Mouse (Mus musculus) lung, postnatal 14 days (tissue): ENCODE data around the gene Ankrd16.

Experiments
- DNase-seq: peaks from one replicate; pipeline ENCODE4 v3.0.0; 2021

Ankrd16 gene

DNA sequence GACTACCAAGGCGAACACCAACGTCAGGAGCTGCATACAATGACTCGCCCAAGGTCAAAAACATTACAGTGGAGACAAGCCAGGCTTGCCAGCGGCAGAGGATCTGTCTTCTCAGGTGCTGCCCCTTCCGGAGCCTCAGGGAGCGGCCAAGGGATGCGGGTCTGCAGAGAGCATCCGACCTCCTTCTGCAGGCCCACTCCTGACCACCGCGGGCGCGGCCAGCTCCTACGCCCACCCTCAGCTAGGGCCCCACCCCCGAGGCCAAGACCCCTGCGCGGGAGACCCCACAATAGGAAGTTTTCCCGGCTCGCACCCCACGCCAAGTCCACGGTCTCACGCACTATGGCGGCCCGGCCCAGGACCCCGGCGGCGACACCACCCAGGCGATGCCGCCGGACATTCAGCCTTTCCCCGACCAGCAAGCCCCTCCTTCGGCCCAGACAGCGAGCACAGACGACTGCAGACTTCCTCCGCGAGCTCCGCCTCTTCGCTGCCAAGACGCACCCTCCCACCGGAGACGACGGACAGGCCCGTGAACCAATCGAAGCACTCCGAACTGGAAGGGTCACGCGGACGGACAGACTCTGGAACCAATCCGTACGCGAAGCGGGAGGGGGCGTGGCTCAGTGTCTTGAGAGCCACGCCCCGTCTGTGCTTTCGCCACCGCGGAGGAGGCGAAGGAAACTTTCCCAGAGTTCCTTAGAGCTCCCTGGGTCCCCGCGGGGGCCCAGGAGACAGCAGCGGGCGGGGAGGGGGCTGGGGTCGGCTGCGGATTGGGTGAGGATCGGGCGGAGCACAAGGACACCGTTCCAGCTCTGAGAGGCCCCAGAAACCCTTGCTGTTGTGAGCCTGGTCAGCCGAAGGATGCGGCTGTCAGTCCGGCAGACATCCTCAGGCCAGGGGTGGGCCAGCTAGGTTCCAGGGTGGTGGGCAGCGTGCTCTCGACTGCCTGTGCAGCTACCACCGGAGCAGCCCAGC, at the start of gene Ankrd16, which contains the start of gene Fbh1:
Gene Ankrd16, plus strand, starts transcription at position 786 of the 978 bp plus-strand sequence.
Gene Fbh1, minus strand, starts transcription at position 492 of the 978 bp plus-strand sequence.
- peak; percentile 100 for DNase-seq

DNA sequence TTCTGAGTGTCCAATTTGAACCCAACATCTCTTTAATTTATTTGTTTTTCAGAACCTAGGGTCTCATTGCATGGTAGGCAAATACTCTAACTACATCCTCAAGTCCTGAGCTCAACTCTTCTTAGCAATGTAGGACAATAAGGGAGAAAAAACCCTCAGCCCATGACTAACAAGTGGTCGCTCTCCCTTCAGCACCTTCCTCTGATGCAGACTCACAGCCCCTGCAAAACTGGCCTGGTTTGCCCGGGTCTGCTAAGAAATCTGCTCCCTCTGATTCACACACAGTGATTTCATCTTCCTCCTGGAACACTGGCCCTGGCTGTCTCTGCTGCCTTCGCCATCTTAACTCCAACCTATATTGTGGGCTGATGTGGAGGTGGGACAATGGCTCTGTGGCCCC, 48.6 kb upstream of the Ankrd16 start:
- DNase-seq = no peak

DNA sequence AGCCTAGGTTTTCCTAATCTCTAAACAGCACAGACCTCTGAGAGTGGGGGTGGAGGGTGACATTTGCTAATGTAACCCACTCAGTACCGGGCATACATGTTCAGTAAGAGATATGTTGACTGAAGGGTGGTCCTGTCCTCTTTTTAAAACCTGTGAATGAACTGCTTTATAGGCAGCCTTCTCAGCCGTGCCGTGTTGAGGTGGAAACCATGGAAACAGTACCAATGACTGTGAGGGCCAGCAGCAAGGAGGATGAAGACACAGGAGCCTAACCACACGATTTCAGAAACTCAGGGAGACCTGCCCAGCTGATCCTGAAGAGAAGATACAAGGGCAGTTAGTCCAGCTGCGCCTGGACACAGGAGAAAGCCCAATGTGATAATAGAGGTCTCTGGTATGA, 44.7 kb upstream of the Ankrd16 start:
- DNase-seq = no peak

DNA sequence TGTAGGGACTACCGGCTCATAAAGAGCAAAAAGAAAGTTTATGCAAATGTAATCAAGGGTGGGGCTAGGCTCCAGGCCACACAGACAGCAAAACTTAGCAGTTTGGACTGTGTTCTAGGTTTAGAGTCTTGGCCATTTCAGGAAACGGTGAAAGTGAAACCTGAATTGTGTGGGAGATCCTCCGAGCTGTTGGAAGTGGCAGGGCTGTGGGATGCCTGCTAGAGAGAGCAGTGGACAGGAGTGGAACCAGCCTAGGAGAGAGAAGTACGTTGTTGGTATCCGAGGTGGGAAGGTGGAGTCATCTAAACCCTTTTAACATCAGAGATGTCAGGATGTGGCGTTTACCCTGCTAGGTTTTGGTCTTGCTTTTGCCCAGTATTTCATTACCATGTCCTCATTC, 41.8 kb upstream of the Ankrd16 start:
- no peak for DNase-seq

DNA sequence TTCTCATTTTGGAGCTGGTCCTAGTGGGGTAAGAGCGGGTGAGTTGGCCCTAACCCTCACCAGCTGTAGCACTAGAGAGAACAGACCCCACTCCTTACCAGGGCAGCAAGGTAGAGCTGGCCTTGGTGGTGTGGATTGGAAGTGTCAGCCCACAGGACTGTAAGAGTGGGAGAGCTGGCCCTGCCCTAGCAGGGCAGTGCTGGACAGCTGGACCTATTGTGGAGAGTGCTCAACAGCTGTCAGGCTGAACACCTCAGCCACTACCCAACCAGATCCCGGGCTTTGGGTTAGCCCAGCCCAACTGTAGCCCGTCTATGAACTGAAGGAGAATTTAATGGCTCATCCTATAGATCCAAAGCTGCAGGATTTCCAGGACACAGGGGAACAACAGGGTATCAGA, 38.9 kb upstream of the Ankrd16 start:
- DNase-seq = no peak

DNA sequence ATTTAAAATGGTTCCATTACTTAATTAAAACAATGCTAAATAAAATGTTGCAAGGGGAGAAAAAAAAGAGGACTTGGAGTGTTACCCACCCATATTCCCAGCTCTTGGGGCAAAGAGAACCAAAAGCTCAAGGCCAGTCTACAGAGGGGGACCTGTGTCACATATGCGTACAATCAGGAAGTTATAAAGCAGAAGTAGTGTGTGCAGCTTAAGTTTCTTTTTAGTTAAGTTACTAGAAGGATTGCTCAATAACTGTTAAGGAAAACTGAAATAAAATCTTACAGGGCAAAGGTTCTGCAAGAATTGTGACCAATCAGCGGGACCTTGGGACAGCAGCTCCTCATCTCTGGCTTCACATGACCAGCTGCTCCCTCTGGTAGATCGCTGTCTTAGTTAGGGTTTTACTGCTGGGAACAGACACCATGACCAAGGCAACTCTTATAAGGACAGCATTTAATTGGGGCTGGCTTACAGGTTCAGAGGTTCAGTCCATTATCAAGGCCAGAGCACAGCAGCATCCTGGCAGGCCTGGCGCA, 38.1 kb upstream of the Ankrd16 start:
- DNase-seq = no peak

DNA sequence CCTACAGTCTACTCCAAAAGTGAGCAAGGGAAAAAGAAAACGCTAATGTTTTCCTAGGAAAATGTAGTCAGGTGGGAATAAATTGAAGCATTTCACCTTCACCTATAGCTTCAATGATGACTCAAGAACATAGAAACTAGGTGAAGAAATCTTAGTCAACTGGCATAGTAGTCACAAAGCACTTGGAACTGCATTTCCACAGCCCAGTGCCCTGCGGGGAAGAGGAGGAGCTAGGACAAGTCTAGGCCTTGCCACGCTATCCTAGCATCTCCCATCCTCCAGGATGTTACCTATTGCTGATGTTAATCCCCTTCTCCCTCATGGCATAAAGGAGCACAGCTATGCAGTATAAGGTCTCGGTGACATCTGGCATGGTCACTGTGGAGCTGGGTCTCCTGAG, 15.1 kb upstream of the Ankrd16 start:
- DNase-seq = no peak

DNA sequence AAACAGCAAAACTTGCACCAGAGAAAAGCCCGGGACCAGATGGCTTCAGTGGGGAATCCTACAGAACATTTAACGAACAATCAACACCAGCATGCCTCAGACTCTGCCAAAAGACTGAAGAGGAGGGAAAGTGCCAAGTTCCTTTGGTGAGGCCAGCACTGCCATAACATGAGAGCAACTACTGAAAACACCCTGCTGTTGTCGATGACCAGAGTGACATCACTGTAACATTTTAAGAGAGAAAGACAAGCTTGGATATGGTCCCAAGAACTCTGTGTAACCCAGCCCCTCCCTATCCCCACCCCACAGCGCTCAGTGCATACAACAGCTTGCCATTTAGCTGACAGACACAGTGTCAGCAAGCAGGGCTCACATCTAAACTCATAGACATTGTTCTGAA, 12.0 kb upstream of the Ankrd16 start:
- no peak for DNase-seq

DNA sequence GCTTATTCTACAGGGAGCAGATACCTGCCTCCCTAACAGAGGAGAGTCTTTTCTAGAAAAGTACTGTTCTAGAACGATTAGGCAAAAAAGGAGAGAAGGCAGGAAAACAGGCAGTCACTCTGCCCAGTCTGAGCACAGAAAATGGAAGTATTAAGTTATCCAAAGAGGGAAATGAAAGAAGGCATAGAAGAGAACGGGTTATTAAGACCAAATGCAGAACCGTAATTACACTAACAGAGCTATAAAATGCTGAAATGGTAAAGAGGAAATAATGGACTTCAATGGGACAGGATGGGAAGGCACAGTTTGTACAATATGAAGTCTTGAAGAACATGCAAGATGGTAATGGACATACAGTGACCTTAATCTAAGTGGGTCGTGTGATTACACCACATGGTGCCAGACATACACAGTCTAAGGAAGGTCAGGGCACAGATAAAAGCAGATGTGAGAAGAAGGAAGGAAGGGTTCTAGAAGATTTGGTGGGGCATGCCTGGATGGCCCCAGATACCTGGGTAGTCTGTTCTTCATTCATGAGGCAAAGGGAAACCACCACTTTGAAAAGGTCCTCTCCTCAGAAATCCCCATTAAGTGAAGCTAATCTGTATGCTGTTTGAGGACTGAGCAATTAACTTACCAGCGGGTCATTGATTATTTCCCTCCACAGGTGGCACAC, 11.1 kb upstream of the Ankrd16 start:
- no peak for DNase-seq

DNA sequence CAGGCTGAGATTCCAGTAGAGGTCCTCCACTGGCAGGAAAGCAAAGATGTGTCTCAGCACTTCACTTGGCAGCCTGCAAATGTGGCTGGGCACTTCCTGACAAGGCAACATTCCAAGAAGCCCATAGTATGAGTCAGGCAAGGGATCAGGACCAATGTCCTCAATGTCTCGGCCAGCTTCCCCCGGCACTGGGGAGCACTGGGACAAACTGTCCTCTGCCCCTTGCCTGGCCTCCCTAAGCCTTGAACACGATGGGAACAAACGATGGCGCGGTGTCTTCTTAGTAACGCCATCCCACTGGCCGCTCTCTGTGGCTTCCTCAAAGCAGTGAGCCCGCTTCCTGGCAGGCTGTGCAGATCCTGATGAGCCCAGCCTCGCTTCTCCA, 10.5 kb upstream of the Ankrd16 start:
- DNase-seq = no peak

DNA sequence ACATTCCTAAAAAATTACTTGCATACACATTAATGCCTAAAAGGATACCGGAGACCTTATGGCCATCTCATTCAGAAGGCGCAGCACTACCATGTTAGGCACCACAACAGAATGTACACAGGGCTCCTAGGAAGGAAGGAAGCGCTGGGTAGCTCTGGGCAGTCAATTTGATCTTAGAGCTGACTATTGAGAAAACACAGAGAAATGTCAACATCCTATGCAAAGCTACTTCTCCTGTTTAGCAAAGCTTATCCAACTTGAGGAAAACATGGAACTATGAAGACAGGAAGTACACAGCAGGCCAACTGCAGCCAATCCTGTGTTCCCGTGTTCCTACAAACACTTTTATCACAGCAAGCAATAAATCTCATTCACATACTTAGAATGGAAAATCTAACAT, 6.0 kb upstream of the Ankrd16 start:
- no peak for DNase-seq

DNA sequence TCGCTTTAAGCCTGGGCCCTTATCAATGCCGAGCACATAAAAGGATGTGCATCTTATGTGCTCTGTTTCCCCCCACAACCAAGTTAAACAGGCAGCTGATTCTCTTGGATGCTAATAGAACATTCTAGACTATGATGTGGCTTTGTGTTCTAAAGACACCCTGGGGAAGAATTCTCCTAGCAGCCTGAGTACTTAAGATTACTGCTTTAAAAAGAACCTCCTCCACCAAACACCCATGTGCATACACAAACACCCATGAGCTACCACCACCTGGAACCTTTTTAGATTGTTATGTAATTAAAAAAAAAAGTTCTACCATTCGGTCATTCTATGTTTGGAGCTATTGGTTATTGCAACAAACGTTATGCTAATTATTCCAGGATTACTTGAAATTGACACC, 5.3 kb upstream of the Ankrd16 start:
- no peak for DNase-seq

DNA sequence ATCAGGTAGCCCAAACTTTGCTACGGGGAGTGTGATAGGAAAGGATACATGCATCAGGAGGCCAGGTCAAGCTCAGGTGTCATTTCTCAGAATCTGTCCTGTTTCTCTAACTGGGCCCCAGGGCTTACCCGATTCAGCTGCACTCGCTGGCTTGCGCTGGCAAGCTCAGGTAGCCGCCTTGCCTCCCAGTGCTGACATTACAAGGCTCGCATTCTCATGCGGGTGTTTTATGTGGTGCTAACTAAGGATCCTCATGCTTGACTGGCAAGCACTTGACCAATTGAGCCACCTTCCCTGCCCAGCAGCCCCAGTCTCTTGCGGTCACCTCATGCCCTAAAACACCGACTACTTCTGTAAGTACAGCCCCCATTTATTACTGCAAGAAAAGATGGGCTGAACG, 3.2 kb upstream of the Ankrd16 start:
- DNase-seq = no peak

DNA sequence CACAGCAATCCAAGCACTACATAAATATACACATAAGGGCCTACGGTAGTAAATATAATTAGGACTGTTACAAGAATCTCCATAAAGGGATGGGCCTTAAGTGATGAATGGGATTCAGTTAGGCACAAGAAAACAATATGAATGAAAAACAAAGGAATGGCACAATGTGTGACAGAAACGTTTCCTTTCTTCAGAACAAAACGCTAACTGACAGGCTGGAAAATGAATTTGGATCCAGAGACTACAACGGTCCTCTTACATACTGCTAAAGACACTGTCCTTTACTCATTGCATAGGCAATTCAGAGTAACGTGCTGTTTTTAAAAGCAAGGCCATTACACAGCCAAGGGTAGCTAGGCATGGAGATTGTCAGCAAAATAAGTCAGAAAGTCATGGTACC, 2.6 kb upstream of the Ankrd16 start:
- no peak for DNase-seq

DNA sequence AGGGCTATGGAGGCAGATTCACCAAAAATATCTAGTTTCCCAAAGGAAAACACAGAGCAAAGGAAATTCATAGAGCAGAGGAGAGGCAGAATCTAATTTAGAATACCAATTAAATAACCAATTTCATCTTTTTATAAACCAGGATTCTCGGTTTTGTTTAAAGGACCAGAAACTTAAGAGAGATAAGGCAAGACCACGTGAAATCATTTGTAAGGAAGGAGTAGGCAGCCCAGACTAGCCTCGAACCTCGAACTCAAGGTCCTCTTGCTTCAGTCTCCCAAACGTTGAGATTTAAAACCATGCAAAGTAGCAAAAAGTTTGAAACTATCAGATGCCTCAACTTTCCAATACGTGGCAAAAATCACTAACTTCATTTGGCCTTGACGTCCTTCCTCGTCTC, 1.3 kb upstream of the Ankrd16 start:
- DNase-seq = no peak

DNA sequence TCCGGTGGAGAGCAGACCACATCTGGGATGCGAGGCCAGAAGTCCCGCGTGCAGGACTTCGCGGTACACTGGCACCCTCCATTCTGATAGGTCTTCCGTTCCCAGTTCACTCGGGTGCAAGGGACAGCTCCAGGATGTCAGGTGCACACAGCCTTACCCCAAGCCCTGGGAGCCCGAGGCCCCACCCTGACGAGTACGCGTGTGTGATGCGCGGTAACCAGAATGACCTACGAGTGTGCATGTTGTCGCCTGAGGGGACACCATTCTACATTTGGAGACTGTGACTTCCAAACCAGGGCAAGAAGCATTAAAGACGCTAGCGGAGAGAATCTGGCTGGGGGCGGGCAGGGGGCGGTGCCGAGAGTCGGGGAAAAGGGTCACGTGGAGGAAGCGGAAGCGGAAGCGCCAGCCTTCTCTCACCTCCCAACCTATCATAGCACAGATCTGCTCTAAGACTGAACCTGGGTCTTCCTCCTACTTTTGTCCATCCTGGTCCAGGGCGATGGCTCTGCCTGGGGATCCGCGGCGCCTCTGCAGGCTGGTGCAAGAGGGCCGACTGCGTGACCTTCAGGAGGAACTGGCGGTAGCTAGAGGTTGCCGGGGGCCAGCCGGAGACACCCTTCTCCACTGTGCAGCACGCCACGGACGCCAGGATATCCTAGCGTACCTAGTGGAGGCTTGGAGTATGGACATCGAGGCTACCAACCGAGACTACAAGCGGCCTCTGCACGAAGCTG, 579 bp downstream of the Ankrd16 start:
- peak; percentile 85 for DNase-seq

DNA sequence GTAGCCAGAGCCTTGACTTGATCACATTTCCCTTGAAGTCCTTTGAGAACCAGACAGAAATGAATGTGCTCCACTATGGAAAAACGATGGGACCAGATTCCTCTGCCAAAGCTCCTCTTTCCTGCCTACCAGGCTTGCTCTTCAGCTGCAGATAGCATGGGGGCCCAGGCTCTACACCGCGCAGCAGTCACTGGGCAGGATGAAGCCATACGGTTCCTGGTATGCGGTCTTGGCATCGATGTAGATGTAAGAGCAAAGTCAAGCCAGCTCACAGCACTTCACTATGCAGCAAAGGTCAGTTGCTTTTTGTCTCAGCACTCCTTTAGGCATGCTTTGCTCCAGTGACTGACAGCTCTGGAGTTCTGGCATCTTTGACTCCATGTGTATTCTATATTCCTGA, 6.5 kb downstream of the Ankrd16 start:
- DNase-seq = no peak

DNA sequence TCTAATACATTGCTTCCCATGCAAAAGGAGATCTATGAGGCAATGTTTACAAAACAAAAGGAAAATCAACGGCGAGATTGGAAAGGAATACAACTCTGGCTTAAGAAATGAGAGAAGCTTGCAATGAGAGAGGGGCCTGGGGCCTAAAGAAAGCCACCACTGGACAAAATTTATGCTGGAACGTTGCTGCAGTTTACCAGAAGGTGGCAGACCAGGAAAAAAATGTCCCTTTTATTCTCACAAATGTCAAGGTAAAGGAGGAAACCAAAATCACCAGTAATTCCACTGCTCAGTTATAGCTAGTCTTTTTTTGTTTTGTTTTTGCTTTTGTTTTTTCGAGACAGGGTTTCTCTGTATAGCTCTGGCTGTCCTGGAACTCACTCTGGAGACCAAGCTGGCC, 17.0 kb downstream of the Ankrd16 start:
- no peak for DNase-seq

DNA sequence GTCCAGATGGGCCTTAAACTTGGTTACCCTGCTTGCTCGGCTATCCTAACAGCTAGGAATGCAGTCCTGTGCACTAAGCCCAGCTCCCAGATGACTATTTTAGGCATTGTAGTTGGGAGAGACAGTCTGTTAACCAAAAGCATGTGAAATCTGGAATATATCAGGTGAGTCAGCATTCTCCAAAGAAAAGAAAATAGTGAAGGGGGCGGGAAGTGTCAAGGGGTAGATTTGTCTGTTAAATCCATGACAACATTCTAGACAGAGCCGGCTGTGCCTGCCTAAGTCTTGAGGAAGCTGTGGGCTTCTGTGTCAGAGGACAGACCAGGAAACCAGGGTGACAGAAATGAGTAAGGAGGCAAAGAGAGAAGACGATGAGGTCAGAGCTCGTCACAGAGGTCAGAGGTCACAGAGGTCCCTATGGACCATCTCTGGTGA, 20.3 kb downstream of the Ankrd16 start:
- DNase-seq = no peak

DNA sequence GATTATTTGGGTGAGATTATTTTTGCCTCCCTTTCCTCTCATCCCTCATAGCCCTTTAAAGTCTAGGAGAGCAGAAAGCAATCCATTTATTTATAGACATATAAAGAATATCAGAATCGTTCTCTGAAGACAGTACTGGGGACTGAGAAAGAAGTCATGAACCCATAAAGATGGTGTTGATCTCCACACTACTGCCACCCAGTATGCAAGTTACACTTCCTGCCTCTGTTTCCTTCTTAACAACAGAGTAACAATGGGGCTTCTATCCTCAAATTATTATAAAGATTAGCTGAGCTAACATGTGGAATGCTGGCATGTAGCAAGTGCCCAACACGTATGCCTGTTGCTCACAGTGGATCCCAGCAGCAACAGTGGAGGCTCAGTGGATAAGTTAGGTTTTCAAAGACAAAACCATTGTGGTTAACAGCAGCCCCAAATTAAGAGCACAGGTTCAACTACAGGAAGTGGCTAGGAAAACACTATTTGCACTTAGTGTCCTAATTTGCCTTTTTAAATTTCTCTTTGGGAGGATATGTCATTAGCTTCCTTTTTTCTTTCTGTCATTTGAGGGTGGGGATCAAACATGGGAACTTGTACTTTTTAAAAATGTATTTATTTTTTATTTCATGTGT, 23.7 kb downstream of the Ankrd16 start:
- no peak for DNase-seq
